Mouse (Mus musculus) stomach, embryonic 15.5 days (tissue): ENCODE measurements around the gene Rreb1. TPM values are rescaled to one million over a fixed set of nuclear protein-coding genes. Genes with fewer than 3 reads are reported as not detected.
A peak's percentile ranks its signal among the peaks of the same experiment; 100 is the strongest.
"Not testable (repeated sequence)": the region's sequence is repeated elsewhere in the genome, so short reads cannot be mapped to it uniquely, and the experiment has no call there.

Experiments
- ATAC-seq: fragments of 200-750 bp; cut with Nextera tagmentation; 2 replicates; pipeline ENCODE4 v1.8.0; 2017; ENCODE audit warnings: low read depth, moderate number of reproducible peaks, moderate TSS enrichment; ENCODE audit not compliant: insufficient read depth, low FRiP score
- H3K27ac ChIP-seq: fragments of 300-500 bp; sonication (generic); 2 replicates; pipeline ENCODE4 v1.5.1; 2015; ENCODE audit warnings: mild to moderate bottlenecking, inconsistent platforms
- H3K27me3 ChIP-seq: fragments of 300-500 bp; sonication (generic); replicated peaks from 2 replicates; pipeline ENCODE4 v1.6.1; 2015; ENCODE audit warnings: inconsistent platforms
- H3K36me3 ChIP-seq: fragments of 300-500 bp; sonication (generic); 2 replicates; pipeline ENCODE4 v1.6.1; 2015; ENCODE audit warnings: inconsistent platforms
- H3K4me1 ChIP-seq: fragments of 300-500 bp; sonication (generic); 2 replicates; pipeline ENCODE4 v1.6.1; 2015; ENCODE audit warnings: inconsistent platforms
- H3K4me2 ChIP-seq: fragments of 300-500 bp; sonication (generic); 2 replicates; pipeline ENCODE4 v1.6.1; 2015; ENCODE audit warnings: mild to moderate bottlenecking, inconsistent platforms
- H3K4me3 ChIP-seq: fragments of 300-500 bp; sonication (generic); replicated peaks from 2 replicates; pipeline ENCODE4 v1.5.1; 2015; ENCODE audit warnings: inconsistent platforms
- H3K9ac ChIP-seq: fragments of 300-500 bp; sonication (generic); 2 replicates; pipeline ENCODE4 v1.6.1; 2015; ENCODE audit warnings: inconsistent platforms
- H3K9me3 ChIP-seq: fragments of 300-500 bp; sonication (generic); 2 replicates; pipeline ENCODE4 v1.6.1; 2016; ENCODE audit warnings: inconsistent platforms
- WGBS: fragments of 180-500 bp; shearing (Covaris S2); methylation state at CpG from one replicate; pipeline ENCODE4 v1.1.7; 2015; 5-methylcytosine and 5-hydroxymethylcytosine counted together
- polyA plus RNA-seq: library from polyadenylated mRNA; unstranded; fragments of >200 nt; fragmentation: Nextera tagmentation; extraction: Ambion mirVana; gene quantifications from 2 replicates; pipeline ENCODE4 v1.2.1, GENCODE M21; 2015

Rreb1 gene
- polyA plus RNA-seq, 1 experiment from 2014 or later = 12.8 TPM

DNA sequence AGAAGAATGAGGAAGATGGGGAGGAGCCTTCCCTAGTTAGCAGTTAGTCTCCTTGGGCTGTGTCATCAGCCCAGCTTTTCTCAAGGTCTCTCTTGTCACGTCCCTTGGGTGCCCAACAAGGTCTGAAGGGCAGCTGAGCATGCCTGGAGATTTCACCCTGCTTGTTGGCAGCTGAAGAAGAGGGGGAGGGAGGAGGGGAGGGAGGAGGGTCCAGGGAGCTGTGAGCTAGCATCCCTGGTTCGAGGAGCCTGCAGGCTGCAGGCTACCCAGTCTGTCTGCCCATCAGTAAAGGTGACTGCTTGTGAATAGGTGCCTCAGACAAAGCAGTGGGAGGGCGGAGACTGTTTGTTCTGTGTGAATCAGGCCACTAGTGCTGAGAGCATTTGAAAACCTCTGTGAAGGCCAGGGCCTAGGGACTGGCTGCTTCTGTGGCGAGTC, 52.7 kb downstream of the Rreb1 start:
- Histone ChIP-seq H3K27me3 (no peaks in the 10 kb centered on the region), H3K36me3 (no peaks in the 10 kb centered on the region), H3K4me3 (no peak overlapping the region), H3K9ac (peak overlapping the region; percentile 8; the same call in 1 of the 2 replicates), H3K4me2 (peak overlapping the region; percentile 8; the same call in 1 of the 2 replicates), H3K27ac (peak overlapping the region; percentile 71), H3K4me1 (peaks cover 34% of the 10 kb centered on the region), H3K9me3 (no peaks in the 10 kb centered on the region)
- peak; percentile 37; the same call in 1 of the 2 replicates for ATAC-seq
- WGBS = 37% methylated on average over 4 of the region's 4 CpGs

DNA sequence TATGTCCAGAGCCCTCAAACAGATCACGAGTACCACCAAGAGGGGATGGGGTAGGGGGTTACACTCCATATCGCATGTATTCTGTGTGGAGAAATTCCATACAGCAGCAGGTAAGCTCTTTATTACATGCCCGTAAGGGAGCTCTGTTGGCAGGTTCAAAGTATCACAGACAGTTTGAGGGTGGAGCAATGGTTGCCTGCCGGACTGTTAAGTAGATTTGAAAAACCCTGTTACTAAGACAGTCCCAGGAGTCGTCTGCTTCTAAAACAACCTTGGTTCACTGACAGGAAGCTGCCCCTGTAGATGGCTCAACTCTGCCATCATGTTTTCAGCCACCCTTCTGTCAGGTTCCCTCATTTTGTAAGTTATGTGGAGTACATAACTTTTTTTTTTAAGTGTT, 54.3 kb downstream of the Rreb1 start:
- H3K27me3 ChIP-seq = no peaks in the 10 kb centered on the region
- H3K4me3 ChIP-seq = no peak overlapping the region
- H3K27ac ChIP-seq = no peak overlapping the region
- WGBS = 45% methylated on average over 5 of the region's 5 CpGs
- H3K9ac ChIP-seq = no peak overlapping the region
- no peak overlapping the region for H3K4me2 ChIP-seq
- H3K9me3 ChIP-seq = no peaks in the 10 kb centered on the region
- H3K36me3 ChIP-seq = no peaks in the 10 kb centered on the region
- peaks cover 36% of the 10 kb centered on the region for H3K4me1 ChIP-seq
- no peak for ATAC-seq

- H3K27ac ChIP-seq = peak overlapping the region; percentile 45
Measured at GRCm38 (mm10) chr13:37833500-37833899, 55.3 kb downstream of the Rreb1 start.

GRCm38 (mm10) chr13:37835296-37835695, 57.1 kb downstream of the Rreb1 start:
- Histone ChIP-seq H3K27me3 (no peaks in the 10 kb centered on the region), H3K36me3 (no peaks in the 10 kb centered on the region), H3K9ac (no peak overlapping the region), H3K4me3 (no peak overlapping the region), H3K4me1 (peaks cover 31% of the 10 kb centered on the region), H3K9me3 (no peaks in the 10 kb centered on the region), H3K4me2 (no peak overlapping the region), H3K27ac (no peak overlapping the region)
- no peak for ATAC-seq
- 78% methylated on average over 1 of the region's 1 CpGs for WGBS

More at GRCm38 (mm10) chr13:37833500-37833899, 55.3 kb downstream of the Rreb1 start:
- peaks cover 36% of the 10 kb centered on the region for H3K4me1 ChIP-seq
- ATAC-seq = no peak
- H3K27me3 ChIP-seq = no peaks in the 10 kb centered on the region
- H3K36me3 ChIP-seq = no peaks in the 10 kb centered on the region
- no peak overlapping the region for H3K9ac ChIP-seq
- no peak overlapping the region for H3K4me3 ChIP-seq
- WGBS = 72% methylated on average over 8 of the region's 8 CpGs
- H3K4me2 ChIP-seq = peak overlapping the region; percentile 8; the same call in 1 of the 2 replicates
- no peaks in the 10 kb centered on the region for H3K9me3 ChIP-seq

DNA sequence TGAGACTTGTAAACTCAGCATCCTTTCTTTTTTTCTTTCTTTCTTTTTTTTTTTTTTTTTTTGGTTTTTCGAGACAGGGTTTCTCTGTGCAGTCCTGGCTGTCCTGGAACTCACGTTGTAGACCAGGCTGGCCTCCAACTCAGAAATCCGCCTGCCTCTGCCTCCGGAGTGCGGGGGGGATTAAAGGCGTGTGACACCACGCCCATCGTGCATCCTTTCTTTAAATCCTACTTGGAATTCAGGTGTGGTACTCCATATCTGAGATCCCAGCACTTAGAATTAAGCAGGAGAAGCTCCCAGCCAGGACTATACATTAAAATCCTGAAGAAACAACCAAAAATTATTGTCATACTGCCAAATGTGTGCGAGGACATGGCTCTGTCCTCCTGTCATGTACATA, 57.6 kb downstream of the Rreb1 start:
- H3K9me3 ChIP-seq, H3K36me3 ChIP-seq, ATAC-seq, H3K4me3 ChIP-seq, H3K27ac ChIP-seq, H3K4me2 ChIP-seq, H3K9ac ChIP-seq, H3K27me3 ChIP-seq: not testable (repeated sequence)
- peaks cover 30% of the 10 kb centered on the region for H3K4me1 ChIP-seq
- 86% methylated on average over 9 of the region's 9 CpGs for WGBS

DNA sequence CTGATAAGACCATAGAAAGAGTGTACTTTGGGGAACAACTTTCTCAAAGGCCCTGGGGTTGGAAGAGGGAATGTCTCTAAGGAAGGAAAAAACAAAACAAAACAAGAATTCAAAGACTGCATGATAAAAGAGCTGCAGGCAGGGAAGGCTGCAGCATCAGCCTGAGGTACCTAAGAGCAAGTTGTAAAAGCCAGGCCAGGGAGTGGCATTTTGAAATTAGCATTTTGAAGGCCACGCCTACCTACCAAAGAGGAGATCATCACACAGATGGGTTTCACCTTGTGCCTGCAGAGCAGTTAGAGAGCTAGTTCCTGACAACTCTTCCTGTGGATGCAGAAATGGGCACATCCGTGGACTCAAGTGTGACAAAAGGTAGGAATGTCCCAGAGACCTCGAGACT, 59.2 kb downstream of the Rreb1 start:
- Histone ChIP-seq H3K27ac (no peak overlapping the region), H3K9ac (no peak overlapping the region), H3K27me3 (no peaks in the 10 kb centered on the region), H3K4me3 (no peak overlapping the region), H3K9me3 (no peaks in the 10 kb centered on the region), H3K4me2 (no peak overlapping the region), H3K4me1 (peaks cover 17% of the 10 kb centered on the region), H3K36me3 (no peaks in the 10 kb centered on the region)
- ATAC-seq = no peak
- WGBS = 66% methylated on average over 3 of the region's 3 CpGs

GRCm38 (mm10) chr13:37838260-37839183, 60.3 kb downstream of the Rreb1 start:
- WGBS = 88% methylated on average over 18 of the region's 18 CpGs
- Histone ChIP-seq H3K4me3 (no peak overlapping the region), H3K36me3 (no peaks in the 10 kb centered on the region), H3K4me1 (peaks cover 5% of the 10 kb centered on the region), H3K4me2 (no peak overlapping the region), H3K9ac (no peak overlapping the region), H3K27ac (no peak overlapping the region), H3K9me3 (no peaks in the 10 kb centered on the region), H3K27me3 (no peaks in the 10 kb centered on the region)
- no peak for ATAC-seq

GRCm38 (mm10) chr13:37843241-37843640, 65.0 kb downstream of the Rreb1 start:
- no peaks in the 10 kb centered on the region for H3K36me3 ChIP-seq
- no peak overlapping the region for H3K9ac ChIP-seq
- no peaks in the 10 kb centered on the region for H3K27me3 ChIP-seq
- 74% methylated on average over 7 of the region's 7 CpGs for WGBS
- peaks cover 29% of the 10 kb centered on the region for H3K4me1 ChIP-seq
- no peak overlapping the region for H3K4me3 ChIP-seq
- no peak overlapping the region for H3K4me2 ChIP-seq
- H3K27ac ChIP-seq = no peak overlapping the region
- H3K9me3 ChIP-seq = no peaks in the 10 kb centered on the region
- ATAC-seq = no peak

DNA sequence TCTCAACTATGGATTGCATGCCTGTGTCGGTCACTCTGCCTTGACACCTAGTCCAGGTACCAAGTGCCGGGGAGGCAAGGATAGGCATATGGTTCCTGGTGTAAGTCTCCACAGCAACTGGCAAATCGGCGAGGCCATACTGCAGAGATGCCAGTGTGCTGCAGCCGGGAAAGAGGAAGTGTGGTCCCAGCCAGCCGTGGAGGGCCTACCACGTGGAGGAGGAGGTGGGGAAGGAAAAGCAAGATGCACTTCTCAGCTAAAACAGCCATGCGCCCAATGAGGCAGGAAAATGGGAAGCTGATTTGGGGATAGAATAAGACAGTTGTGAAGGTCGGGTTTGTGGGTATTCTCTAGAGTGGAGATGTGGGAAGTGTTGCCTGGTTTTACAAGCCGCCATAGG, 65.6 kb downstream of the Rreb1 start:
- H3K27ac ChIP-seq = no peak overlapping the region
- no peak overlapping the region for H3K9ac ChIP-seq
- no peak overlapping the region for H3K4me3 ChIP-seq
- H3K4me1 ChIP-seq = peaks cover 29% of the 10 kb centered on the region
- no peak for ATAC-seq
- no peaks in the 10 kb centered on the region for H3K9me3 ChIP-seq
- H3K27me3 ChIP-seq = no peaks in the 10 kb centered on the region
- WGBS = 73% methylated on average over 10 of the region's 10 CpGs
- H3K36me3 ChIP-seq = no peaks in the 10 kb centered on the region
- H3K4me2 ChIP-seq = no peak overlapping the region

GRCm38 (mm10) chr13:37845156-37845555, 67.0 kb downstream of the Rreb1 start:
- H3K9ac ChIP-seq = no peak overlapping the region
- 63% methylated on average over 3 of the region's 3 CpGs for WGBS

GRCm38 (mm10) chr13:37845641-37846040, 67.4 kb downstream of the Rreb1 start:
- no peak for ATAC-seq
- Histone ChIP-seq H3K36me3 (no peaks in the 10 kb centered on the region), H3K4me2 (no peak overlapping the region), H3K27me3 (no peaks in the 10 kb centered on the region), H3K4me1 (peaks cover 29% of the 10 kb centered on the region), H3K9me3 (no peaks in the 10 kb centered on the region), H3K27ac (peak overlapping the region; percentile 5; the same call in 1 of the 2 replicates), H3K4me3 (no peak overlapping the region), H3K9ac (no peak overlapping the region)
- WGBS = 70% methylated on average over 7 of the region's 7 CpGs

More at GRCm38 (mm10) chr13:37845156-37845555, 67.0 kb downstream of the Rreb1 start:
- Histone ChIP-seq H3K4me1 (peaks cover 29% of the 10 kb centered on the region), H3K4me2 (no peak overlapping the region), H3K9me3 (no peaks in the 10 kb centered on the region), H3K27me3 (no peaks in the 10 kb centered on the region), H3K4me3 (no peak overlapping the region), H3K36me3 (no peaks in the 10 kb centered on the region), H3K27ac (peak overlapping the region; percentile 5; the same call in 1 of the 2 replicates)
- ATAC-seq = no peak

DNA sequence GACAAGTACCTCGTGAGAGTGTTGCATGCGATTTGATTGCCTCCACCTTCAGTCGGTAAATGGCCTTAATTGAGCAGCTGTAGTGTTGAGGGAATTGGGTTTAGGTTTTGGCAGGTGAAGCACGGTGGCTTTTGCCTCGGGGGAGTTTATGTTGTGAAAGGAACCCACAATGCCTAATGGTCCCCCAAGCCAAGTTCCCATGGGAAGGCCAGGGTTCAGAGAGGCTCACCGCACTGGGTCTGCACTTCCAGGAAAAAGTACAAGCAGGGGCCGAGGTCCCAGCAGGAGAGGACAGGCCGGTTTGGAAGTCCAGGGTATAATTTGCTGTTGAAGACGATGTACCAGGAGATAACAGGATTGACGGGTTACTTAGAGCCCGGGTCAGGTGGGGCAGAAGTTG, 68.3 kb downstream of the Rreb1 start:
- Histone ChIP-seq H3K4me3 (no peak overlapping the region), H3K9ac (no peak overlapping the region), H3K27me3 (no peaks in the 10 kb centered on the region), H3K4me2 (no peak overlapping the region), H3K9me3 (no peaks in the 10 kb centered on the region), H3K27ac (0 out of 2 replicates have a peak overlapping the region, but pooled peaks have one; percentile 5), H3K4me1 (peaks cover 29% of the 10 kb centered on the region), H3K36me3 (no peaks in the 10 kb centered on the region)
- 77% methylated on average over 11 of the region's 11 CpGs for WGBS
- 0 out of 2 replicates have a peak, but pooled peaks have one; percentile 2 for ATAC-seq
